In the genomic region with DNA sequence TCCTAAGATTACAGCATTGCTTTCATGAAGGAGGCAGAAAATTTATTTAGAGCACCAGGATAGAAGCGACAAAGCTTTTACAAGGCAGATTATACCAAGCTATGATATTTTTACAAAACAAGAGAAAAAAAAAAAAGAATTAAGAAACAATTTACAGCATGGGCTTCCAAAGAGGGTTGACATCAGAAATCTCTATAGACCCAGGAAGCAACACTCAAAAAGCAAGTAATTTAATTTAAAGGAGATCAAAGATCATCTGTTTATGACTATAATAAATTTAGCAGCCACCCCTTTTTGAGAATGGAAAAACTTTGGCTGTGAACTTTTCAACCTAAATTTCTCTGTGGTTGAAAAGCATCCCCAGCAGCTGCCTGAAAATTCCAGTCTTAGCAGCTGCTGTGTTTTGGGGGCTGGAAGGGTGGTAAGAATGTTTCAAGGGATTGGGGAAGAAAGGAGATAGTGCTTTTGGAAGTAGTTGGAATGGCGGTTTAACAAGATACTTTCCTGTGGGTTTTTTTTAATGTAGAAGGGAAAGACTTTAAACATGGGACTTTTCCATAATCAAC, we compare ENCODE assay signal across 30 mouse cellular contexts.
DNase-seq lines count a peak whose midpoint lies in the region; ATAC-seq lines count a peak whose summit lies in the region.
"Had no signal": no experiment of that assay in that cellular context is flagged by ENCODE, and none has a peak within 500 bp of the region (broad histone marks: within the 10 kb centered on the region; RNA-seq: fewer than 3 reads in every experiment).

No protein-coding gene starts in this region.

- peak overlapping the region; percentile 6; the same call in 1 of the 2 replicates for H3K27ac ChIP-seq in kidney, embryonic 15.5 days
- H3K27ac ChIP-seq in embryonic facial prominence, embryonic 14.5 days (replicated peaks; ENCODE audit: low read depth, low read length): no peak overlapping the region
- H3K27ac ChIP-seq: forebrain, embryonic 13.5 days; heart, embryonic 10.5 days; heart, embryonic 15.5 days; hindbrain, embryonic 12.5 days; layer of hippocampus, adult 2 months; liver, embryonic 14.5 days; neural tube, embryonic 12.5 days had no signal

- 44% methylated on average over 2 of the region's 2 CpGs for WGBS in kidney, embryonic 15.5 days
- 56% methylated on average over 2 of the region's 2 CpGs for WGBS in embryonic facial prominence, embryonic 14.5 days

- peak; percentile 56; the same call in 1 of the 2 replicates for ATAC-seq in kidney, embryonic 15.5 days (replicated peaks; ENCODE audit: low FRiP score)
- ATAC-seq in embryonic facial prominence, embryonic 14.5 days (ENCODE audit: low read depth): peak; percentile 63; the same call in 1 of the 2 replicates
- ATAC-seq: activated CD4-positive, CD25-positive, alpha-beta regulatory T cell, adult 4 months; forebrain, embryonic 13.5 days; intestine, embryonic 16.5 days; midbrain, embryonic 16.5 days had no signal

- no peak overlapping the region for H3K4me2 ChIP-seq in kidney, embryonic 15.5 days
- no peak overlapping the region for H3K4me2 ChIP-seq in embryonic facial prominence, embryonic 14.5 days (ENCODE audit: low read depth, low read length)
- H3K4me2 ChIP-seq: forebrain, embryonic 13.5 days; heart, embryonic 15.5 days; hindbrain, embryonic 12.5 days; midbrain, embryonic 11.5 days; neural tube, embryonic 12.5 days had no signal

- H3K36me3 ChIP-seq in kidney, embryonic 15.5 days: no peaks in the 10 kb centered on the region
- H3K36me3 ChIP-seq in embryonic facial prominence, embryonic 14.5 days (ENCODE audit: control insufficient read depth, insufficient read depth, low read length): no peaks in the 10 kb centered on the region
- H3K36me3 ChIP-seq: heart, embryonic 10.5 days; heart, embryonic 15.5 days; hindbrain, embryonic 12.5 days; neural tube, embryonic 12.5 days had no signal

- H3K9me3 ChIP-seq in kidney, embryonic 15.5 days (replicated peaks): no peaks in the 10 kb centered on the region
- H3K9me3 ChIP-seq in embryonic facial prominence, embryonic 14.5 days (ENCODE audit: control insufficient read depth, low read length): no peaks in the 10 kb centered on the region
- H3K9me3 ChIP-seq: forebrain, embryonic 13.5 days; heart, embryonic 10.5 days; heart, embryonic 15.5 days; hindbrain, embryonic 12.5 days; neural tube, embryonic 12.5 days had no signal

- no peak for DNase-seq in kidney, postnatal 25 days
- DNase-seq in kidney, postnatal 4 days: peak; percentile 15 to 32
- DNase-seq in kidney, adult 18-20 months: no peak
- peak; percentile 83 for DNase-seq in embryonic facial prominence, embryonic 14.5 days (ENCODE audit: low spot score)
- DNase-seq in mesoderm, embryonic 11.5 days (ENCODE audit: low read depth, low spot score): peak; percentile 35
- DNase-seq in gastrocnemius, postnatal 25 days: no peak
- DNase-seq: adrenal gland, adult 2 months; adrenal gland, postnatal 36 days; B cell, adult 2 months; cerebellum, adult 2 months; cerebellum, postnatal 14 days; gastrocnemius, postnatal 14 days; heart, adult 11 months; liver; lung, adult 2 months; right cerebral cortex, postnatal 4 days; thymus, adult 2 months; thymus, postnatal 36 days had no signal

- no peak overlapping the region for H3K4me3 ChIP-seq in kidney, embryonic 15.5 days (replicated peaks)
- no peak overlapping the region for H3K4me3 ChIP-seq in embryonic facial prominence, embryonic 14.5 days (ENCODE audit: low read depth, low read length)
- H3K4me3 ChIP-seq: forebrain, embryonic 13.5 days; heart, embryonic 10.5 days; heart, embryonic 15.5 days; hindbrain, embryonic 12.5 days; layer of hippocampus, adult 2 months; neural tube, embryonic 12.5 days had no signal

- H3K4me1 ChIP-seq in kidney, embryonic 15.5 days: peaks cover 7% of the 10 kb centered on the region; the same call in 1 of the 2 replicates
- H3K4me1 ChIP-seq in embryonic facial prominence, embryonic 14.5 days (ENCODE audit: control insufficient read depth, insufficient read depth, low read length): no peaks in the 10 kb centered on the region; the same call in 1 of the 2 replicates
- H3K4me1 ChIP-seq: heart, embryonic 10.5 days; hindbrain, embryonic 12.5 days; neural tube, embryonic 12.5 days had no signal

- no peak overlapping the region for H3K9ac ChIP-seq in kidney, embryonic 15.5 days
- H3K9ac ChIP-seq in embryonic facial prominence, embryonic 14.5 days (ENCODE audit: low read depth, low read length): no peak overlapping the region
- H3K9ac ChIP-seq: forebrain, embryonic 13.5 days; heart, embryonic 15.5 days; hindbrain, embryonic 12.5 days; liver, embryonic 14.5 days; neural tube, embryonic 12.5 days had no signal

- no peaks in the 10 kb centered on the region for H3K27me3 ChIP-seq in kidney, embryonic 15.5 days
- no peaks in the 10 kb centered on the region for H3K27me3 ChIP-seq in embryonic facial prominence, embryonic 14.5 days (replicated peaks; ENCODE audit: control insufficient read depth, insufficient read depth, low read length)
- H3K27me3 ChIP-seq: forebrain, embryonic 13.5 days; heart, embryonic 15.5 days; hindbrain, embryonic 12.5 days; neural tube, embryonic 12.5 days had no signal

Comparison
In these comparisons a context has a peak if more than half of its experiments do, and no peak if none do; other contexts are left out.
1. DNase-seq: peak in kidney, postnatal 4 days (2 of 2), embryonic facial prominence, embryonic 14.5 days (single experiment) and mesoderm, embryonic 11.5 days (single experiment); none in kidney, postnatal 25 days (0 of 2), kidney, adult 18-20 months (single experiment) and gastrocnemius, postnatal 25 days (single experiment).